Mouse (Mus musculus) intestine, embryonic 15.5 days (tissue): ENCODE results near the gene Plekhb2. TPM values are rescaled to one million over a fixed set of nuclear protein-coding genes. Genes with fewer than 3 reads are reported as not detected.
A peak's percentile ranks its signal among the peaks of the same experiment; 100 is the strongest.

Experiments
- ATAC-seq: fragments of 200-750 bp; cut with Nextera tagmentation; 2 replicates; pipeline ENCODE4 v1.8.0; 2017; ENCODE audit warnings: moderate TSS enrichment, moderate library complexity
- H3K27ac ChIP-seq: fragments of 300-500 bp; sonication (generic); 2 replicates; pipeline ENCODE4 v1.5.1; 2015; ENCODE audit warnings: mild to moderate bottlenecking, inconsistent platforms
- H3K27me3 ChIP-seq: fragments of 300-500 bp; sonication (generic); replicated peaks from 2 replicates; pipeline ENCODE4 v1.6.1; 2015; ENCODE audit warnings: inconsistent platforms
- H3K36me3 ChIP-seq: fragments of 300-500 bp; sonication (generic); 2 replicates; pipeline ENCODE4 v1.6.1; 2015; ENCODE audit warnings: inconsistent platforms
- H3K4me1 ChIP-seq: fragments of 300-500 bp; sonication (generic); replicated peaks from 2 replicates; pipeline ENCODE4 v1.6.1; 2015; ENCODE audit warnings: inconsistent platforms
- H3K4me2 ChIP-seq: fragments of 300-500 bp; sonication (generic); replicated peaks from 2 replicates; pipeline ENCODE4 v1.6.1; 2015; ENCODE audit warnings: mild to moderate bottlenecking, inconsistent platforms
- H3K4me3 ChIP-seq: fragments of 300-500 bp; sonication (generic); replicated peaks from 2 replicates; pipeline ENCODE4 v1.5.1; 2015; ENCODE audit warnings: inconsistent platforms
- H3K9ac ChIP-seq: fragments of 300-500 bp; sonication (generic); 2 replicates; pipeline ENCODE4 v1.6.1; 2015; ENCODE audit warnings: inconsistent platforms
- H3K9me3 ChIP-seq: fragments of 300-500 bp; sonication (generic); 2 replicates; pipeline ENCODE4 v1.6.1; 2016; ENCODE audit warnings: inconsistent platforms
- WGBS: fragments of 180-500 bp; shearing (Covaris S2); methylation state at CpG from one replicate; pipeline ENCODE4 v1.1.7; 2015; 5-methylcytosine and 5-hydroxymethylcytosine counted together
- polyA plus RNA-seq: library from polyadenylated mRNA; unstranded; fragments of >200 nt; fragmentation: Nextera tagmentation; extraction: Ambion mirVana; gene quantifications from 2 replicates; pipeline ENCODE4 v1.2.1, GENCODE M21; 2015

The Plekhb2 gene
- polyA plus RNA-seq, 1 experiment from 2014 or later: 78.3 TPM

DNA sequence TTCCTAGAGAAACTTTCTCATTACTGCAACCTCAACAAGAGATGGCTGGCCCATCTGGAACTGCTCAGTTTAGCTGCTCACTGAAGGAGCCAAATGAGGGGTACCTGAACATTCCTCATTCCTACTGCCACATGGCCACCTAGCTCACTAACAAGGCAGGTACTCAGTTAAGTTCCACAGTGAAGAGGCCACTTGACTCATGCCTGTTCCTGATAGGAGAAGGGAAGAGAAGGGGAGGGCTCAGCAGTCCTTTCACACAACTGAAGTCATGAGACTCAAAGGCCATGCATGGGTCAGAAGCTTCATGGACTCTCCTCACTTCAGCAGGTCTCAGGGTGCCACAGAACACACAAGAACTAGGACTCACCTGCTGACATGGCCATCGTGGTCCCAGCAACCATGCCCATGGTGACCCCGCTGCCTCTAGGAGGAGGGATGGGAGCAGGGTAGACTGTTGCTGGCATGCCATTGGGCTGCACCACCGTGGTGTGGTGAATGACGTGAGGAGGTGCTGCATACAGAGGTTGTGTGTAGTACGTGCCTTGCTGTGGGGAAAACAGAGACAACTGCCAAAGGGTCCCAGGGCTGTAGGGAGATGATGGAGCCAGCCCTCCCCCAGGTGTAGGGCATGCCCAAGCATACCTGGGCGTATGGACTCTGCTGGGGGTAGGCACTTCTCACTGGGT, 30.4 kb upstream of the Plekhb2 start:
- H3K4me1 ChIP-seq: no peaks in the 10 kb centered on the region
- no peak overlapping the region for H3K4me2 ChIP-seq
- peaks cover 60% of the 10 kb centered on the region for H3K36me3 ChIP-seq
- H3K27ac ChIP-seq: no peak overlapping the region
- no peak overlapping the region for H3K4me3 ChIP-seq
- no peak overlapping the region for H3K9ac ChIP-seq
- WGBS: 92% methylated on average over 6 of the region's 6 CpGs
- H3K27me3 ChIP-seq: no peaks in the 10 kb centered on the region
- no peaks in the 10 kb centered on the region for H3K9me3 ChIP-seq
- no peak for ATAC-seq

- H3K27me3 ChIP-seq: no peaks in the 10 kb centered on the region
- H3K4me3 ChIP-seq: no peak overlapping the region
- 91% methylated on average over 2 of the region's 2 CpGs for WGBS
- ATAC-seq: no peak
- peaks cover 54% of the 10 kb centered on the region for H3K36me3 ChIP-seq
- H3K9ac ChIP-seq: no peak overlapping the region
- no peak overlapping the region for H3K27ac ChIP-seq
- H3K4me2 ChIP-seq: no peak overlapping the region
- no peaks in the 10 kb centered on the region for H3K4me1 ChIP-seq
- no peaks in the 10 kb centered on the region for H3K9me3 ChIP-seq
Observed at GRCm38 (mm10) chr1:34821411-34821810, 28.4 kb upstream of the Plekhb2 start.

DNA sequence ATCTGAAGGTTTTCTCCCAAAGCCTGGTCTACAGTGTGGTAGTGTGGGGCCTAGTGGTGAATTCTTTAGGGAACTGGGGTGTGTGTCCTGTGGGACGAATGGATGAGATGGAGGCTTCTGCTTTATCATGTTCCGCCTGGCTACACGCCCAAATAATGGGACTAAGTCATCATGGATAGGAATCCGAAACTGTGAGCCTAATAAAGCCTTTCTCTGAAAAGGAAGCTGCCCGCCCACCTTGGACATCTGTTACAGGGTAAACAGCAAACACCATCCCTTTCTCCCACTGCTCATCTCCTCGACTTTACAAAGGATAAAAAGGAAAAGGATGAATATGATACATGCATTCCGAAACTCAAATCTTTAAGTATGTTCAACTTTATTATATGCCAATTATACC, 27.8 kb upstream of the Plekhb2 start:
- no peak for ATAC-seq
- Histone ChIP-seq H3K27ac (no peak overlapping the region), H3K4me1 (no peaks in the 10 kb centered on the region), H3K9me3 (no peaks in the 10 kb centered on the region), H3K27me3 (no peaks in the 10 kb centered on the region), H3K4me3 (no peak overlapping the region), H3K9ac (no peak overlapping the region), H3K4me2 (no peak overlapping the region), H3K36me3 (peaks cover 50% of the 10 kb centered on the region)
- 90% methylated on average over 7 of the region's 7 CpGs for WGBS

DNA sequence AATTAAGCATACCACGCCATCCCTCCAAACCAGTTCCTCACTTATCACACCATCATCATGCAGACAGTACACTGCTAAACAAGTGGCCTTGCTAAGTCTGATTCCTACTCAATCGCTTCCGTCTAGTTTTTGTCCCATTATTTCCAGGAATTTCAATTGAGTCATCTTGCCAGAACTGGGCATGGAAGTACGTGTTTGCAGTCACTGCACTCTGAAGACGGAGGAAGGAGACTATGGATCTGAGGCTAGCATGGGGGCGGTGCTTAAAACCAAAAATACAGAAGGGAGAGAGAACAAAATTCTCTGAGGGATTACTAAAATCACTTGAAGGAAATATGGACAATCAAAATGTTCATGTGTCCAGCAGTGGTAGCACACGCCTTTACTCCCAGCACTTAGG, 27.0 kb upstream of the Plekhb2 start:
- H3K4me3 ChIP-seq: no peak overlapping the region
- H3K4me1 ChIP-seq: 0 out of 2 replicates have a peak, but pooled peaks cover 2% of the 10 kb centered on the region
- WGBS: 90% methylated on average over 7 of the region's 7 CpGs
- no peak overlapping the region for H3K9ac ChIP-seq
- H3K9me3 ChIP-seq: no peaks in the 10 kb centered on the region
- H3K27me3 ChIP-seq: no peaks in the 10 kb centered on the region
- H3K27ac ChIP-seq: no peak overlapping the region
- no peak for ATAC-seq
- H3K36me3 ChIP-seq: peaks cover 45% of the 10 kb centered on the region
- H3K4me2 ChIP-seq: no peak overlapping the region

DNA sequence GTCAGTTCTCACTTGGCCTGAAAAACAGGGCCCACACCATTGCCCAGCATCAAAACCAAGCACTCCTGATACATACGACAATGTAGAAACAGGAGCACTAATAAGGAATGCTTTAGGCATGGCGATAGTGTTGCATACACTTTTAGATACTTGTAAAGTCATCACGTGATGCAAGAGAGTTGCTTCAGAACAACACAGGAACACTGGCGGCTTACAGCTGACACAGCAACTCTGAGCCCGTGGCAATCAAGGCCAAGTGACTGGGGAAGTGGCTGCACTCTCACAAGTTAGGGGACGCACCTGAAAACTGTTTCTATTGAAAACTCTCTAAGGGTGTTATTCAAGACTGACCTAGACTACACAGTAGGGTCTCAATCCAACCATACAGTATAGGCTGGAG, 26.4 kb upstream of the Plekhb2 start:
- ATAC-seq: no peak
- WGBS: 81% methylated on average over 6 of the region's 6 CpGs
- no peak overlapping the region for H3K4me2 ChIP-seq
- H3K9ac ChIP-seq: no peak overlapping the region
- H3K36me3 ChIP-seq: peaks cover 43% of the 10 kb centered on the region
- no peaks in the 10 kb centered on the region for H3K9me3 ChIP-seq
- H3K27ac ChIP-seq: no peak overlapping the region
- no peaks in the 10 kb centered on the region for H3K27me3 ChIP-seq
- H3K4me3 ChIP-seq: no peak overlapping the region
- 0 out of 2 replicates have a peak, but pooled peaks cover 2% of the 10 kb centered on the region for H3K4me1 ChIP-seq

- 0 out of 2 replicates have a peak, but pooled peaks cover 2% of the 10 kb centered on the region for H3K4me1 ChIP-seq
- no peaks in the 10 kb centered on the region for H3K27me3 ChIP-seq
- no peak overlapping the region for H3K9ac ChIP-seq
- no peak overlapping the region for H3K4me2 ChIP-seq
- whole genome bisulfite sequencing: 82% methylated on average over 8 of the region's 8 CpGs
- ATAC-seq: no peak
- H3K9me3 ChIP-seq: no peaks in the 10 kb centered on the region
- peaks cover 34% of the 10 kb centered on the region for H3K36me3 ChIP-seq
- no peak overlapping the region for H3K4me3 ChIP-seq
- no peak overlapping the region for H3K27ac ChIP-seq
Observed at GRCm38 (mm10) chr1:34824208-34824607, 25.6 kb upstream of the Plekhb2 start.

GRCm38 (mm10) chr1:34825909-34826308, 23.9 kb upstream of the Plekhb2 start:
- Histone ChIP-seq H3K36me3 (peaks cover 32% of the 10 kb centered on the region), H3K4me2 (no peak overlapping the region), H3K27me3 (no peaks in the 10 kb centered on the region), H3K9ac (no peak overlapping the region), H3K9me3 (no peaks in the 10 kb centered on the region), H3K4me3 (no peak overlapping the region), H3K4me1 (0 out of 2 replicates have a peak, but pooled peaks cover 6% of the 10 kb centered on the region), H3K27ac (no peak overlapping the region)
- 90% methylated on average over 9 of the region's 9 CpGs for WGBS
- ATAC-seq: no peak

GRCm38 (mm10) chr1:34827900-34828299, 21.9 kb upstream of the Plekhb2 start:
- no peaks in the 10 kb centered on the region for H3K9me3 ChIP-seq
- 73% methylated on average over 7 of the region's 7 CpGs for WGBS
- no peak overlapping the region for H3K27ac ChIP-seq
- no peak overlapping the region for H3K9ac ChIP-seq
- no peak for ATAC-seq
- H3K4me3 ChIP-seq: no peak overlapping the region
- no peaks in the 10 kb centered on the region for H3K27me3 ChIP-seq
- 0 out of 2 replicates have a peak, but pooled peaks cover 9% of the 10 kb centered on the region for H3K4me1 ChIP-seq
- no peak overlapping the region for H3K4me2 ChIP-seq
- peaks cover 22% of the 10 kb centered on the region for H3K36me3 ChIP-seq

DNA sequence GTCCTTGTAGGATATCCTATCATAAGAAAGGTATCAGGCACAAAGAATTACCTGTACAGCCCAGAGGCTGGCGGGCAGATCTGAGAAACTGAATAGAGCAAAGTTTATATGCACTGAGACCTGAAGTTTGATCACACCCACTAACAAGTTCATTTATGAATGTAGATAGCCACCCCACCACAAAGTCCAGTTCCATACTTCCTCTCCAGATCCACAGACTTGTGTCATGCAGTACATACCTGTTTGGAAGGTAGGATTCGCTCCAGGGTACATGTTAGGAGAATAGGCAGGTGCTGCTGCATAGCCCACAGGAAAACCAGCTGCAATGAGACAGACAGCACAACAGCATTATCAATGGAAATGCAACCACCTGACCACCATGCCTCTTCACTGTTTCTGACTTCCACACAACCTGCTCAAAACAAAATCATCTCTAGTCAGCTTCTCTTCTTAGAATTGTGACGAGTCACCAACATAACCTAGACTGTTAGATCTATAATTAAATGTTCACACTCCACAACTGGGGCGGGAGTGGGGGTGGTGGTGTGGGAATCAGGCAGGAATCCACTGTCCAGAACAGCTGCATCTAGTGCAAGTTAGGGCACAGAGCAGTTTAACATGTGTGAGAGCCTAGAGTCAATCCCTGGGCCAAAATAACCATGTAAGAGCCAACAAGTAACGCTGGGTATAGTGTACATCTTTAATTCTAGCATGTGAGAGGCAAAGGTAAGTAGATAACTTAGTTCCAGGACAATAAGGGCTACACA, 21.1 kb upstream of the Plekhb2 start:
- Histone ChIP-seq H3K9me3 (no peaks in the 10 kb centered on the region), H3K4me3 (no peak overlapping the region), H3K9ac (no peak overlapping the region), H3K4me2 (no peak overlapping the region), H3K27ac (no peak overlapping the region), H3K27me3 (no peaks in the 10 kb centered on the region), H3K36me3 (peaks cover 14% of the 10 kb centered on the region; the same call in 1 of the 2 replicates), H3K4me1 (0 out of 2 replicates have a peak, but pooled peaks cover 12% of the 10 kb centered on the region)
- peak; percentile 30; the same call in 1 of the 2 replicates for ATAC-seq
- WGBS: 86% methylated on average over 5 of the region's 5 CpGs

GRCm38 (mm10) chr1:34830934-34831333, 18.8 kb upstream of the Plekhb2 start:
- WGBS: 61% methylated on average over 2 of the region's 2 CpGs
- ATAC-seq: no peak
- Histone ChIP-seq H3K4me1 (peaks cover 12% of the 10 kb centered on the region; the same call in 1 of the 2 replicates), H3K36me3 (peaks cover 13% of the 10 kb centered on the region; the same call in 1 of the 2 replicates), H3K9me3 (no peaks in the 10 kb centered on the region), H3K27ac (no peak overlapping the region), H3K27me3 (no peaks in the 10 kb centered on the region), H3K9ac (no peak overlapping the region), H3K4me2 (no peak overlapping the region), H3K4me3 (no peak overlapping the region)

DNA sequence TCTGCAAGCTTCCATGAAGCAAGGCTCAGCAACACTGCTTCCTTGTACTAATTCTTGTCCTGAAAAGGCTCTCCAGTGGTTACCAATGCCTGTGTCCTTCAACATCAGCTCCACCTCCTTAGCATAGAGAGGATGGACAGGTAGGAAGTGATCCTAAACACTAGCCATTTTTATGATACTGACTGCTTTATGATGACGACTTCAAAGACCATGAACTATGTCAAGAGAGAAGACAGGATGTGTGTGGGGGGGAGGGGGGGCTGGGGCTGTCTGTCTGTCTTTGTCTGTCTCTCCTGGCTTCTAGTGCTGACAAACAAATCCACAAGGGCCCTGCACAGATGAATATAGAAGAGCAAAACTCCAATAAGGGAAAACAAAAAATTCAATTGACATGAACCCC, 18.4 kb upstream of the Plekhb2 start:
- no peak overlapping the region for H3K4me2 ChIP-seq
- no peak overlapping the region for H3K9ac ChIP-seq
- no peak overlapping the region for H3K4me3 ChIP-seq
- no peaks in the 10 kb centered on the region for H3K27me3 ChIP-seq
- no peak for ATAC-seq
- no peaks in the 10 kb centered on the region for H3K9me3 ChIP-seq
- WGBS: 27% methylated on average over 1 of the region's 1 CpGs
- peaks cover 12% of the 10 kb centered on the region for H3K4me1 ChIP-seq
- no peak overlapping the region for H3K27ac ChIP-seq
- H3K36me3 ChIP-seq: peaks cover 17% of the 10 kb centered on the region; the same call in 1 of the 2 replicates

DNA sequence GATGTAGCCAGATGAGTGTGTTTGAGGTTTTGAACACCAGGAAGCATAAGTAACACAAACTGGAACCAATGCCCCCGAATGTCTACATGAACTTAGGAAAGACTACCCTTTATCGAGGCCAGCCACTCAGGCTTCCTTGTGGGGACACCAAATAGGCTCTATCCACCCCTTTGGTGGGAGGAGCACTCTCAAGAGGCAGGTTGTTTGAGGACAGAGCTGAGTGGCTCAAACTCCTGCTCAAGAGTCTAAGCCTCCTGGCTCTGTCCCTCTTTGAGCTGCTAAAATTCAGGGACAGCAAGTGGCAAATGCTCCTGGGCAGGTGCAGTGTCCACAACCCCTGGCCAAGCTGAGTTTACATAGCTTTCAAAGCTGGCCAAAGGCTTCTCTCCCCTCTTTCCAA, 14.9 kb upstream of the Plekhb2 start:
- no peak overlapping the region for H3K4me3 ChIP-seq
- H3K27ac ChIP-seq: no peak overlapping the region
- H3K9me3 ChIP-seq: no peaks in the 10 kb centered on the region
- H3K36me3 ChIP-seq: peaks cover 11% of the 10 kb centered on the region; the same call in 1 of the 2 replicates
- H3K4me1 ChIP-seq: peaks cover 14% of the 10 kb centered on the region
- ATAC-seq: no peak
- 81% methylated on average over 2 of the region's 2 CpGs for WGBS
- no peaks in the 10 kb centered on the region for H3K27me3 ChIP-seq
- H3K9ac ChIP-seq: no peak overlapping the region
- H3K4me2 ChIP-seq: no peak overlapping the region
